Mouse (Mus musculus) lung, adult 2 months (tissue): ENCODE results near the gene Cacna2d4. TPM values are rescaled to one million over a fixed set of nuclear protein-coding genes. Genes with fewer than 3 reads are reported as not detected.

Source experiments
- DNase-seq: peaks from one replicate; pipeline ENCODE4 v3.0.0; 2022
- H3K4me1 ChIP-seq: fragments of 200-500 bp; 2 replicates; pipeline ENCODE4 v1.6.1; 2011; ENCODE audit warnings: low read length; ENCODE audit not compliant: control insufficient read depth, insufficient read depth
- H3K4me3 ChIP-seq: fragments of 200-500 bp; replicated peaks from 2 replicates; pipeline ENCODE3; 2011; ENCODE audit warnings: low read depth, mild to moderate bottlenecking, control low read depth, low read length; ENCODE audit errors: extremely low read depth
- CTCF ChIP-seq: fragments of 200-500 bp; IDR thresholded peaks from 2 replicates; pipeline ENCODE4 v1.5.1; 2011; ENCODE audit warnings: mild to moderate bottlenecking, low read length, control low read depth; ENCODE audit not compliant: insufficient read depth
- POLR2A ChIP-seq: fragments of 200-500 bp; IDR thresholded peaks from 2 replicates; pipeline ENCODE4 v1.6.1; 2011; ENCODE audit warnings: low read depth, mild to moderate bottlenecking, control low read depth, low read length, borderline replicate concordance; ENCODE audit errors: extremely low read depth
- WGBS: fragments of 180-500 bp; shearing (Covaris S2); methylation state at CpG from one replicate; pipeline ENCODE4 v1.1.7; 2018; 5-methylcytosine and 5-hydroxymethylcytosine counted together
- polyA plus RNA-seq: library from polyadenylated mRNA; depleted of rRNA; stranded (reverse); fragments of >200 nt; gene quantifications from 2 replicates; pipeline ENCODE4 v1.2.3, GENCODE M21; 2012; rRNA removed

Gene Cacna2d4
- polyA plus RNA-seq, 1 experiment: 4.0 TPM

DNA sequence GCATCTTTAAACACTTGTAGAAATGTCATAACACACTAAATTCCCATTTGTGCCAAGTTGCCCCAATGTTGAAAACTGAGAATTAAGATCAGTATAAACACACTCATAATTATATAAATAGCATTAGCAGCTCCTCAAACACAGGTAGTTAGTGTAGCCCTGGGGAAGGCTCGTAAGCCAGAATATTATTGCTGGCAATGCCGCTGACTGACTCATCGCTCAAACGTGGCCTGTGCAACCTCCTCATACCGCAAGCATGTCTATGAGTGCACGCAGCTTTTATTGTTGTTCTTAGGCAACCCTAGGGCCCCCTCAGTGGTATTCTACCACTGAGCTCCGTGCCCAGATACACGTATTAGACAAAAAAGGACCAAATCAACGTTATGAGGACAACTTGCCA is 156.5 kb downstream of the Cacna2d4 start:
- WGBS: 40% methylated on average over 9 of the region's 9 CpGs
- Histone ChIP-seq H3K4me1 (peaks cover 21% of the 10 kb centered on the region), H3K4me3 (no peak overlapping the region)
- no peak for TF ChIP-seq POLR2A
- TF ChIP-seq CTCF: no peak
- no peak for DNase-seq

DNA sequence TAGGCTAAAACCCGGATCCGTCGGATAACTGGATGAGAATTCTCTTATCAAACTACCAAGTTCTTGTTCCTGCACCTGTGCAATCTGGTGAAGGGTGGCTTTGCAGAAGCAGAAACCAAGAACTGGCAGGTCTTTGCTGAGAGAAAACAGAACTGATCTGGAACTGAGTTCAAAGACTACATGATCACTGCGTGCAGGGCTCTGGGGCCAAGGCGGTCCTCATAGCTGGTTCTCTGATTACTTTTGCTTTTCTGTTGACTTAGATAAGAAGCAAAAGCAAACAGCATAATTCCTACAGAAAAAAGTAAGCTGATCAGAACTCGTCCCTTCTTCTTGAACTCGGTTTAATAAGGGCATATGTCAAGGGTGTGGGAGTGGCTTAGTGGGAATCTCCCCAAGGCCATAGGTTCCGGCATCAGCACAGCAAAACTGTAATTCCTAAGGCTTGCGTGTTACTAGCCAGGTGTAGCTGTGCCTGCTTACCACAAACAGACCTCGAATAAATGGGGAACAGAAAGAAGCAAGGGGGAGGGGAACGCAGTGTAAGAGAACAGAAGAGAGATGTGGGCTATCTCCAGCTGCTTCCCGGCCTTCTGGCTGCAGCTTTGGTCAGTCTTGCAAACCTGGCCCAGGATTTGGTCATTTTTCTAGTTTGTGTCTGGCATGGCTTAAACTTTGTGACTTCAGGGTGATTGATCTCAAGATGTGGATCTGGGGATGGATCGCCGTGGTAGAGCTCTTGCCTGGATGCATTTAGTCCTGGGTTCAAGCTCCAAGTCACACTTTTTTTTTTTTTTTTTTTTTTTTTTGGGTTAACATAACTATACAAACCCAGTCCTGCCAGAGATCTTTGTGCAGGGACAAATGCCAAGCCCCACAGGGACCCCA is 159.3 kb downstream of the Cacna2d4 start:
- DNase-seq: no peak
- 45% methylated on average over 14 of the region's 14 CpGs for WGBS

DNA sequence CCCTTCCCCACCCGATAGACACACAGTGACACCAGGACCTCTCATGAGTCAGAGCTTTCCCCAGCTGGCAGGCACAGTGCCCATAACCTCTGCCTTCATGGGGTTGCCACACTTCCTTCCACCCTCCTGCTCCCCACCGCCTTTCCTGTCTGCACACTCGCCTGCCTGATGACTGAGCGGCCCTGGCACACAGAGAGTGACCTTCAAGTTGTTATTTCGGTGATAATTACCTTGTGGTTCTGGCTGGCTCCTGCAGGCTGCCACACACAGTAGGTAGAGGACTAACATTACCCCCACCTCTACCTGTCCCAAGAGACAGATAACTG is 159.9 kb downstream of the Cacna2d4 start:
- peak; percentile 66 for DNase-seq
- peaks cover 15% of the 10 kb centered on the region for H3K4me1 ChIP-seq
- no peak for TF ChIP-seq CTCF
- TF ChIP-seq POLR2A: no peak
- WGBS: 4% methylated on average over 5 of the region's 5 CpGs
- H3K4me3 ChIP-seq: no peak overlapping the region

More for the DNA sequence above, 159.3 kb downstream of the Cacna2d4 start:
- H3K4me3 ChIP-seq: no peak overlapping the region
- peaks cover 15% of the 10 kb centered on the region for H3K4me1 ChIP-seq
- TF ChIP-seq CTCF (no peak), POLR2A (no peak)

DNA sequence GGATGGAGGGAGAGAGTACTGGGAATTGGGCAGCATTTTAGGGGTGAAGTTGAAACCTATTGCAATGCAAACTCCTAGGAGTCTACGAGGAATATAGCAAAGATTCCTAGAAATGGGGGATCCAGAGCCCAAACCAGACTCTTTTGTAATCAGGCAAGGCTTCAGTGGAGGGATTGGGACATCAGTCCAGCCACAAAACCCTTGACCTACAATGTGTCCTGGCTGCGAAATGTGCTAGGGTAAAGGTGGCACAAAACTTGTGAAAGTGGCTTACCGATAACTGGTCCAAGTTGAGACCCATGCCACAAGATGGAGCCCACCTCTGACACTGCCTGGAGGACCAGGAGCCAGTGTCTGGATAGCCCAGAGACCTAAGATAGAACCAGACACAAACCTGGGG is 163.0 kb downstream of the Cacna2d4 start:
- WGBS: 87% methylated on average over 3 of the region's 3 CpGs
- Histone ChIP-seq H3K4me1 (peaks cover 14% of the 10 kb centered on the region), H3K4me3 (no peak overlapping the region)
- TF ChIP-seq CTCF (no peak), POLR2A (no peak)
- DNase-seq: no peak

DNA sequence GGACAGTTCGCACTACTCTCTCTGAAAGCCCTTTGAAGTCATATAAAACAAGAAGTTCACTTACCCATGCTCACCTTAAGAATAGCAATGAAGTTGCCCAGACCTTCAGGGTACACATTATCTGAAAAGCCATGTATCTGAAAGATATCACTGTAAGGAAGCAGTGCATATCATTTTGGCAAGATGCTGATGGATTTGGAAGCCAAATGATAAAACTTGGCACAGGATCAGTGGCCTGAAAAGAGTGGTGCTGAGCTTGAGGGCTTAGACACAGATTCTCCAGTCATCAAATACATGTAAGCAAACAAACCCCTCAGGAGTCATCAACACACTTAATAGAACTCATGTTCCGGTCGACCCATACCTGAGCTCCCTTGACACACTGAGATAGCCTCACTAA is 164.3 kb downstream of the Cacna2d4 start:
- no peak for TF ChIP-seq POLR2A
- TF ChIP-seq CTCF: no peak
- WGBS: 80% methylated on average over 3 of the region's 3 CpGs

DNA sequence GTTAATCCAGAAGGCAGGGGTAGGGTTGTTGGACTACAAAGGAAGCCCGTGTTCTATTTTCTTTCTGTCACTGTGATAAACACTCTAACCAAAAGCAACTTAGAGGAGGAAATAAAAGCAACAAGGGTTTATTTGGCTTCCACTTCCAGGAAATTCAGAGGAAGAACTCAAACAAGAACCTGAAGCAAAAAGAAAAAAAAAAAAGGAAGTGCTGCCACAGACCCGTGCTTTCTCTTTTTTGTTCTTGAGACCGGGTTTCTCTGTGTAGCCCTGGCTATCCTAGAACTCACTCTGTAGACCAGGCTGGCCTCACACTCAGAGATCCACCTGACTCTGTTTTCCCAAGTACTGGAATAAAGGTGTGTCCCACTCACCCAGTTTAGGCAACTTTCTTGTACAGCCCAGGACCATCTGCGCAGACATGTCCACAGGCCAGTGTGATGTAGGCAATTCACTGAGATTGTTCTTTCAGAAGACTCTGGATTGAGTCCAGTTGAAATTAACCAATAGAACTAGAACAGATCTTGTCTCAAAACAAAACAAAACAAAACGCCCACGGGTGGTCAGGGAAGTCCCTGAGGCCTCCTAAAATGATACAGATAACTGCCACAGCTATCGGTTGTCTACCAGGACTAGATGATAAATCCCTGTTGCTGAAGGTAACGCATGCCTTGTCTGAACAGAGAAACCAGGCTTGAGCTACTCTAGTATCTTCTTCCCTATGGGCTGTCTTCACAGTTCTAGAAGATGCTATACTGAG is 165.4 kb downstream of the Cacna2d4 start:
- TF ChIP-seq CTCF: no peak
- no peak for TF ChIP-seq POLR2A
- Histone ChIP-seq H3K4me1 (0 out of 2 replicates have a peak, but pooled peaks cover 2% of the 10 kb centered on the region), H3K4me3 (no peak overlapping the region)
- 56% methylated on average over 8 of the region's 8 CpGs for WGBS
- no peak for DNase-seq

More for the DNA sequence above, 164.3 kb downstream of the Cacna2d4 start:
- H3K4me3 ChIP-seq: no peak overlapping the region
- no peak for DNase-seq
- H3K4me1 ChIP-seq: peaks cover 8% of the 10 kb centered on the region

Other genes starting within 250 kb of the Cacna2d4 start
- 19.6 TPM in 2 replicates for gene Dcp1b, start 61.3 kb upstream of the Cacna2d4 start, polyA plus RNA-seq
- 11.3 and 16.3 TPM in 2 replicates for gene Cacna1c, start 40.1 kb upstream of the Cacna2d4 start, polyA plus RNA-seq
- gene Lrtm2, start 94.2 kb downstream of the Cacna2d4 start, polyA plus RNA-seq: 10.1 and 11.5 TPM in 2 replicates
- gene Adipor2, start 181.2 kb downstream of the Cacna2d4 start, polyA plus RNA-seq: 63.6 and 81.0 TPM in 2 replicates
- gene Fbxl14, start 243.1 kb downstream of the Cacna2d4 start, polyA plus RNA-seq: 77.7 and 84.9 TPM in 2 replicates